Mouse (Mus musculus): ENCODE measurements at regions not wholly inside any gene's neighbourhood (a gene's known extent, or its start where the extent isn't known, plus 50 kb on each side); places are given as distances from the start of the nearest gene placed in this dataset.

DNA sequence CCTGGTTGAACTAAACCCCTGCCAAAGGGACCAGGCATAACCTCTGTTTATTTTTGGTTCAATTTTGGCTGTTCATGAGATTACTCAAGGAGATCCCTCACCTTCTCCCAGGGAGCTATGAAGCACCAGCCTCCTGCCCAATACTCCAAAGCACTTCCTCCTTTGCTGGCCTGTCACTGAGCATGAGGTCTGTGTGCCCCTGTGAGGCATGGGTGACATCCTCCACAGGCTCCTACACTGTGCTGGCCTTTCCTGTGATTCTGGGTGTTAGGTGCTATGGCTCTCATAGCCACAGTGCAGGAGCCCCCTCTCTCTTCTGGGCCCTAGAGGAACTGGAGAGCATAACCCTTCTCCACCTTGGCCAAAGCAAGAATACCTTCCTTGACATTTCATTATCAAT is 53.1 kb upstream of the Ankrd50 start:
- no peak for TF ChIP-seq CTCF (IDR thresholded peaks at IDR 0.05; ENCODE audit: low read depth)
- TF ChIP-seq EP300 (IDR thresholded peaks at IDR 0.05; ENCODE audit: low read depth), result no peak
